Mouse (Mus musculus): ENCODE results near the gene Ermap. TPM values are rescaled to one million over a fixed set of nuclear protein-coding genes. Genes with fewer than 3 reads are reported as not detected.

Ermap gene
- polyA plus RNA-seq, 2 experiments: 1.6 to 2.1 TPM

- Histone ChIP-seq H3K27me3 (ENCODE audit: control insufficient read depth, insufficient read depth, low read length) (no peaks in the 10 kb centered on the region), H3K27ac (replicated peaks; ENCODE audit: low read depth, low read length) (no peak overlapping the region), H3K36me3 (ENCODE audit: control insufficient read depth, insufficient read depth, low read length) (no peaks in the 10 kb centered on the region), H3K9ac (ENCODE audit: low read depth, low read length, severe bottlenecking) (no peak overlapping the region), H3K4me2 (replicated peaks; ENCODE audit: low read depth, low read length, severe bottlenecking) (no peak overlapping the region), H3K4me1 (ENCODE audit: control insufficient read depth, insufficient read depth, low read length) (no peaks in the 10 kb centered on the region), H3K9me3 (ENCODE audit: control insufficient read depth, low read length) (no peaks in the 10 kb centered on the region), H3K4me3 (replicated peaks; ENCODE audit: low read length) (no peak overlapping the region)
- no peak for TF ChIP-seq POLR2A (IDR thresholded peaks at IDR 0.05; ENCODE audit: borderline replicate concordance, extremely low read depth, insufficient read depth, insufficient read length)
- no peak for ATAC-seq (ENCODE audit: low FRiP score, low read depth)
- WGBS: 52% methylated on average over 11 of the region's 11 CpGs
- no peak for DNase-seq (ENCODE audit: low spot score)
These were observed 1.6 kb downstream of the Ermap start for GRCm38 (mm10) chr4:119188060-119188785.

GRCm38 (mm10) chr4:119185771-119186170 is 4.0 kb downstream of the Ermap start:
- H3K36me3 ChIP-seq (ENCODE audit: control insufficient read depth, insufficient read depth, low read length): no peaks in the 10 kb centered on the region
- H3K4me1 ChIP-seq (ENCODE audit: control insufficient read depth, insufficient read depth, low read length): no peaks in the 10 kb centered on the region
- H3K27me3 ChIP-seq (ENCODE audit: control insufficient read depth, insufficient read depth, low read length): no peaks in the 10 kb centered on the region
- ATAC-seq (ENCODE audit: low FRiP score, low read depth): no peak
- no peak overlapping the region for H3K4me2 ChIP-seq (replicated peaks; ENCODE audit: low read depth, low read length, severe bottlenecking)
- no peaks in the 10 kb centered on the region for H3K9me3 ChIP-seq (ENCODE audit: control insufficient read depth, low read length)
- no peak for TF ChIP-seq POLR2A (IDR thresholded peaks at IDR 0.05; ENCODE audit: borderline replicate concordance, extremely low read depth, insufficient read depth, insufficient read length)
- no peak overlapping the region for H3K27ac ChIP-seq (replicated peaks; ENCODE audit: low read depth, low read length)
- DNase-seq (ENCODE audit: low spot score): no peak
- no peak overlapping the region for H3K9ac ChIP-seq (ENCODE audit: low read depth, low read length, severe bottlenecking)
- 79% methylated on average over 4 of the region's 4 CpGs for WGBS
- H3K4me3 ChIP-seq (replicated peaks; ENCODE audit: low read length): no peak overlapping the region

GRCm38 (mm10) chr4:119183525-119183924 is 6.3 kb downstream of the Ermap start:
- H3K4me3 ChIP-seq (replicated peaks; ENCODE audit: low read length): no peak overlapping the region
- H3K27me3 ChIP-seq (ENCODE audit: control insufficient read depth, insufficient read depth, low read length): no peaks in the 10 kb centered on the region
- no peak for TF ChIP-seq POLR2A (IDR thresholded peaks at IDR 0.05; ENCODE audit: borderline replicate concordance, extremely low read depth, insufficient read depth, insufficient read length)
- WGBS: 48% methylated on average over 1 of the region's 1 CpGs
- H3K9ac ChIP-seq (ENCODE audit: low read depth, low read length, severe bottlenecking): no peak overlapping the region
- no peak overlapping the region for H3K4me2 ChIP-seq (replicated peaks; ENCODE audit: low read depth, low read length, severe bottlenecking)
- ATAC-seq (ENCODE audit: low FRiP score, low read depth) (no peak), DNase-seq (ENCODE audit: low spot score) (no peak)
- no peaks in the 10 kb centered on the region for H3K4me1 ChIP-seq (ENCODE audit: control insufficient read depth, insufficient read depth, low read length)
- no peaks in the 10 kb centered on the region for H3K9me3 ChIP-seq (ENCODE audit: control insufficient read depth, low read length)
- no peaks in the 10 kb centered on the region for H3K36me3 ChIP-seq (ENCODE audit: control insufficient read depth, insufficient read depth, low read length)
- H3K27ac ChIP-seq (replicated peaks; ENCODE audit: low read depth, low read length): no peak overlapping the region

- H3K27ac ChIP-seq (replicated peaks; ENCODE audit: low read depth, low read length): no peak overlapping the region
- no peaks in the 10 kb centered on the region for H3K4me1 ChIP-seq (ENCODE audit: control insufficient read depth, insufficient read depth, low read length)
- WGBS: 83% methylated on average over 9 of the region's 9 CpGs
- H3K4me3 ChIP-seq (replicated peaks; ENCODE audit: low read length): no peak overlapping the region
- no peaks in the 10 kb centered on the region for H3K27me3 ChIP-seq (ENCODE audit: control insufficient read depth, insufficient read depth, low read length)
- no peak for DNase-seq (ENCODE audit: low spot score)
- H3K9ac ChIP-seq (ENCODE audit: low read depth, low read length, severe bottlenecking): no peak overlapping the region
- H3K36me3 ChIP-seq (ENCODE audit: control insufficient read depth, insufficient read depth, low read length): no peaks in the 10 kb centered on the region
- no peak overlapping the region for H3K4me2 ChIP-seq (replicated peaks; ENCODE audit: low read depth, low read length, severe bottlenecking)
- TF ChIP-seq POLR2A (IDR thresholded peaks at IDR 0.05; ENCODE audit: borderline replicate concordance, extremely low read depth, insufficient read depth, insufficient read length): no peak
- no peak for ATAC-seq (ENCODE audit: low FRiP score, low read depth)
- no peaks in the 10 kb centered on the region for H3K9me3 ChIP-seq (ENCODE audit: control insufficient read depth, low read length)
These were observed 8.4 kb downstream of the Ermap start for GRCm38 (mm10) chr4:119181456-119181855.

- WGBS: 59% methylated on average over 4 of the region's 4 CpGs
- no peak for TF ChIP-seq POLR2A (IDR thresholded peaks at IDR 0.05; ENCODE audit: borderline replicate concordance, extremely low read depth, insufficient read depth, insufficient read length)
These were observed 9.6 kb downstream of the Ermap start for GRCm38 (mm10) chr4:119180133-119180707.

More at GRCm38 (mm10) chr4:119180133-119180707, 9.6 kb downstream of the Ermap start:
- no peaks in the 10 kb centered on the region for H3K36me3 ChIP-seq (ENCODE audit: control insufficient read depth, insufficient read depth, low read length)
- no peaks in the 10 kb centered on the region for H3K4me1 ChIP-seq (ENCODE audit: control insufficient read depth, insufficient read depth, low read length)
- H3K9me3 ChIP-seq (ENCODE audit: control insufficient read depth, low read length): no peaks in the 10 kb centered on the region
- H3K4me2 ChIP-seq (replicated peaks; ENCODE audit: low read depth, low read length, severe bottlenecking): no peak overlapping the region
- DNase-seq (ENCODE audit: low spot score) (no peak), ATAC-seq (ENCODE audit: low FRiP score, low read depth) (no peak)
- no peaks in the 10 kb centered on the region for H3K27me3 ChIP-seq (ENCODE audit: control insufficient read depth, insufficient read depth, low read length)
- no peak overlapping the region for H3K27ac ChIP-seq (replicated peaks; ENCODE audit: low read depth, low read length)
- no peak overlapping the region for H3K9ac ChIP-seq (ENCODE audit: low read depth, low read length, severe bottlenecking)
- H3K4me3 ChIP-seq (replicated peaks; ENCODE audit: low read length): no peak overlapping the region
